Mouse (Mus musculus) liver, embryonic 13.5 days (tissue): Measurements from ENCODE around the gene Foxq1. TPM values are rescaled to one million over a fixed set of nuclear protein-coding genes. Genes with fewer than 3 reads are reported as not detected.

ENCODE experiments used
- ATAC-seq: fragments of 200-750 bp; cut with Nextera tagmentation; 2 replicates; pipeline ENCODE4 v1.8.0; 2017; ENCODE audit warnings: low read depth, mild to moderate bottlenecking, moderate number of reproducible peaks, moderate library complexity
- DNase-seq: peaks from one replicate; pipeline ENCODE4 v3.0.0; 2022
- H3K27ac ChIP-seq: fragments of 300-500 bp; sonication (generic); 2 replicates; pipeline ENCODE4 v1.5.1; 2015; ENCODE audit warnings: moderate library complexity, mild to moderate bottlenecking, inconsistent platforms
- H3K27me3 ChIP-seq: fragments of 300-500 bp; sonication (generic); 2 replicates; pipeline ENCODE4 v1.6.1; 2015; ENCODE audit warnings: mild to moderate bottlenecking, inconsistent platforms
- H3K36me3 ChIP-seq: fragments of 300-500 bp; sonication (generic); 2 replicates; pipeline ENCODE4 v1.6.1; 2015; ENCODE audit warnings: mild to moderate bottlenecking, inconsistent platforms
- H3K4me1 ChIP-seq: fragments of 300-500 bp; sonication (generic); replicated peaks from 2 replicates; pipeline ENCODE4 v1.6.1; 2015; ENCODE audit warnings: inconsistent platforms
- H3K4me2 ChIP-seq: fragments of 300-500 bp; sonication (generic); 2 replicates; pipeline ENCODE4 v1.6.1; 2015; ENCODE audit warnings: inconsistent platforms, mild to moderate bottlenecking, moderate library complexity
- H3K4me3 ChIP-seq: fragments of 300-500 bp; sonication (generic); replicated peaks from 2 replicates; pipeline ENCODE4 v1.5.1; 2015; ENCODE audit warnings: mild to moderate bottlenecking, inconsistent platforms
- H3K9ac ChIP-seq: fragments of 300-500 bp; sonication (generic); 2 replicates; pipeline ENCODE4 v1.6.1; 2015; ENCODE audit warnings: mild to moderate bottlenecking, inconsistent platforms
- H3K9me3 ChIP-seq: fragments of 300-500 bp; sonication (generic); replicated peaks from 2 replicates; pipeline ENCODE4 v1.6.1; 2016; ENCODE audit warnings: inconsistent platforms
- WGBS: fragments of 180-500 bp; shearing (Covaris S2); methylation state at CpG from one replicate; pipeline ENCODE4 v1.1.7; 2015; ENCODE audit not compliant: insufficient replicate concordance; 5-methylcytosine and 5-hydroxymethylcytosine counted together
- polyA plus RNA-seq: library from polyadenylated mRNA; unstranded; fragments of >200 nt; fragmentation: Nextera tagmentation; extraction: Ambion mirVana; gene quantifications from 2 replicates; pipeline ENCODE4 v1.2.1, GENCODE M21; 2015

Gene Foxq1
- polyA plus RNA-seq, 1 experiment from 2014 or later = 0.14 TPM

- 67% methylated on average over 9 of the region's 9 CpGs for WGBS
- no peaks in the 10 kb centered on the region for H3K36me3 ChIP-seq
- H3K9ac ChIP-seq = no peak overlapping the region
- no peak overlapping the region for H3K4me3 ChIP-seq
- DNase-seq (no peak), ATAC-seq (peak; percentile 58)
- H3K27me3 ChIP-seq = no peaks in the 10 kb centered on the region
- H3K27ac ChIP-seq = no peak overlapping the region
- no peaks in the 10 kb centered on the region; the same call in 1 of the 2 replicates for H3K4me1 ChIP-seq
- no peaks in the 10 kb centered on the region for H3K9me3 ChIP-seq
- H3K4me2 ChIP-seq = no peak overlapping the region
These were observed 8.3 kb upstream of the Foxq1 start for GRCm38 (mm10) chr13:31547610-31548009.

GRCm38 (mm10) chr13:31556964-31557767 lies 1.2 kb downstream of the Foxq1 start:
- Histone ChIP-seq H3K9me3 (no peaks in the 10 kb centered on the region), H3K27ac (no peak overlapping the region), H3K36me3 (no peaks in the 10 kb centered on the region), H3K4me1 (peaks cover 23% of the 10 kb centered on the region), H3K9ac (no peak overlapping the region), H3K27me3 (peaks cover 84% of the 10 kb centered on the region), H3K4me2 (peak overlapping the region; percentile 73), H3K4me3 (peak overlapping the region; percentile 56)
- WGBS = 4% methylated on average over 24 of the region's 24 CpGs
- no peak for DNase-seq
- ATAC-seq = no peak

DNA sequence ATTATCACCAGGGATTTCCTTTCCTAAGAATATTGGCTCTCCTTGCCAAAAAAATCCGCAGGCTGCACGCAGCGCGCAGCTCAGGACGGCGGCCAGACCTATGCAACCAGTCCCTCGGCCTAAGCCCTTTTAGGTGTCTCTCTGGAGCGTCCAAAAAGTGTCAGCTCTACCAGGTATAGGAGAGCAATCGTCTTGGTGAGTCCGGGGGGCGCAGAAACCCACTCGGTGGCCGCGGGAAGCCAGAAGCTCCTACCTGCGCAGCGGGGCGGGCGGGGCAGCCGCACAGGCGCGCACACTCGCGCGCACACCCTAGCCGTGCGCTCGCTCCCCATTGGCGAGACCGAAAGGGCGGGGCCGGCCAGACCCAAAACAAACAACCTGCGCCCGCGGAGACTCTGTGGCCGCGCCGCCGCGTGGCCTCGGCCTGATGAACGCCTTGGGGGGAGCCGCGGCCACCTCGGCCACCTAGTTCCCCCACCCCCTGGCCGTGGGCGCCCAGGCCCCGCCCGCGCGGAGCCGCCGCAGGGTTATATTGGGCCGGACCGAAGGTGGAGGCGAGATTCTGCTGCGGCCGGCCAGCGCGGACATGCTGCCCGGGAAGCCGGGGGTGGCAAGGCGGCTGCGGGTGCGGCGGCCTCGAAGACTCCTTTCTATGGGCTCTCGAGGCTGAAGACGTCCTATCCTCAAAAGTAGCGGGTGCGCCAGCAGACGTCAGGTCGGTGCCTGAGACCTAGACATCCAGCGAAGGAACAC lies 2.0 kb downstream of the Foxq1 start:
- under 1% methylated on average over 73 of the region's 73 CpGs for WGBS
- Histone ChIP-seq H3K36me3 (no peaks in the 10 kb centered on the region), H3K4me1 (peaks cover 23% of the 10 kb centered on the region), H3K27ac (no peak overlapping the region), H3K9ac (no peak overlapping the region), H3K27me3 (peaks cover 92% of the 10 kb centered on the region), H3K9me3 (no peaks in the 10 kb centered on the region), H3K4me3 (peak overlapping the region; percentile 56), H3K4me2 (peak overlapping the region; percentile 73)
- no peak for DNase-seq
- ATAC-seq = peak; percentile 65

- H3K4me2 ChIP-seq = peak within 1 kb of the TSS; percentile 73
- peak within 1 kb of the TSS; percentile 26 for H3K9ac ChIP-seq
- peaks cover 94% of the 10 kb centered on the region for H3K27me3 ChIP-seq
- H3K4me3 ChIP-seq = peak within 1 kb of the TSS; percentile 56
- 1% methylated on average over 75 of the region's 88 CpGs for WGBS
- no peaks in the 10 kb centered on the region for H3K9me3 ChIP-seq
- DNase-seq (no peak), ATAC-seq (peak; percentile 31; the same call in 1 of the 2 replicates)
- H3K27ac ChIP-seq = no peak within 1 kb of the TSS
- H3K36me3 ChIP-seq = no peaks in the 10 kb centered on the region
- H3K4me1 ChIP-seq = peaks cover 23% of the 10 kb centered on the region
These were observed 2.8 kb downstream of the Foxq1 start, which contains the start of gene A530084C06Rik for GRCm38 (mm10) chr13:31558521-31559418. Gene A530084C06Rik, minus strand, starts transcription at chr13:31559333.

DNA sequence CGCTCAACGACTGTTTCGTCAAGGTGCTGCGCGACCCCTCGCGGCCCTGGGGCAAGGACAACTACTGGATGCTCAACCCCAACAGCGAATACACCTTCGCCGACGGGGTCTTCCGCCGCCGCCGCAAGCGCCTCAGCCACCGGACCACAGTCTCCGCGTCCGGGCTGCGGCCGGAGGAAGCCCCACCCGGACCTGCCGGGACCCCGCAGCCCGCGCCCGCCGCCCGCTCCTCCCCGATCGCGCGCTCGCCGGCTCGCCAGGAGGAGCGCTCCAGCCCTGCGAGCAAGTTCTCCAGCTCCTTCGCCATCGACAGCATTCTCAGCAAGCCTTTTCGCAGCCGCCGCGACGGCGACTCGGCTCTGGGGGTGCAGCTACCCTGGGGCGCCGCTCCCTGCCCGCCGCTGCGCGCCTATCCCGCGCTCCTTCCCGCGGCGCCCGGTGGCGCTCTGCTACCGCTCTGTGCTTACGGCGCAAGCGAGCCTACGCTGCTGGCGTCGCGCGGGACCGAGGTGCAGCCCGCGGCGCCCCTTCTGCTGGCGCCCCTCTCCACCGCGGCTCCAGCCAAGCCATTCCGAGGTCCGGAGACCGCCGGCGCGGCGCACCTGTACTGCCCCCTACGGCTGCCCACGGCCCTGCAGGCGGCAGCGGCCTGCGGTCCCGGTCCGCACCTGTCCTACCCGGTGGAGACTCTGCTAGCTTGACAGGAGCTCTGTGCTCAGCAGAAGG lies 3.6 kb downstream of the Foxq1 start:
- Histone ChIP-seq H3K9ac (peak overlapping the region; percentile 17; the same call in 1 of the 2 replicates), H3K27me3 (peaks cover 91% of the 10 kb centered on the region), H3K4me2 (peak overlapping the region; percentile 73), H3K4me3 (peak overlapping the region; percentile 56), H3K36me3 (no peaks in the 10 kb centered on the region), H3K9me3 (no peaks in the 10 kb centered on the region), H3K27ac (no peak overlapping the region), H3K4me1 (peaks cover 23% of the 10 kb centered on the region)
- WGBS = 2% methylated on average over 81 of the region's 92 CpGs
- DNase-seq (no peak), ATAC-seq (peak; percentile 39; the same call in 1 of the 2 replicates)

DNA sequence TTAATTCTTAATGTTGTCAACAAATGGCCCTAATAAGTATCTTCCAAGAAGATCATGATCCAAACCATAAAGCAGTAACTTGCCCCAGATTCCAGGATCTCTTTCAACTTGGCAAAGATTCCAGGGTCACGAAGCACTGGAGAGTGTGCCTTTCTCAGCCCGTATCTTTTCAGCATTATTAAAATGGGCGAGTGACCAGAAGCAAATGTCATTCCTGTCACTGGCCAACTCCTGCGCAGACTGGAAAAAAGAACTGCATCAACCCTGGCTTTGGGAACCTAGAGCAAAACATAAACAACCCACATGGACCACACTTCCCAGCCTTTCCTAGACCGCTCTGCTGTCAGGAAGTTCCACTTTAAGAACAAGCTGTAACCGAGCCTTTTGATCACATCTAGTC lies 8.5 kb downstream of the Foxq1 start:
- Histone ChIP-seq H3K9ac (no peak overlapping the region), H3K4me1 (peaks cover 6% of the 10 kb centered on the region; the same call in 1 of the 2 replicates), H3K4me3 (no peak overlapping the region), H3K4me2 (no peak overlapping the region), H3K27me3 (peaks cover 49% of the 10 kb centered on the region), H3K9me3 (no peaks in the 10 kb centered on the region), H3K36me3 (no peaks in the 10 kb centered on the region), H3K27ac (no peak overlapping the region)
- ATAC-seq = no peak
- DNase-seq = no peak
- 37% methylated on average over 6 of the region's 6 CpGs for WGBS

DNA sequence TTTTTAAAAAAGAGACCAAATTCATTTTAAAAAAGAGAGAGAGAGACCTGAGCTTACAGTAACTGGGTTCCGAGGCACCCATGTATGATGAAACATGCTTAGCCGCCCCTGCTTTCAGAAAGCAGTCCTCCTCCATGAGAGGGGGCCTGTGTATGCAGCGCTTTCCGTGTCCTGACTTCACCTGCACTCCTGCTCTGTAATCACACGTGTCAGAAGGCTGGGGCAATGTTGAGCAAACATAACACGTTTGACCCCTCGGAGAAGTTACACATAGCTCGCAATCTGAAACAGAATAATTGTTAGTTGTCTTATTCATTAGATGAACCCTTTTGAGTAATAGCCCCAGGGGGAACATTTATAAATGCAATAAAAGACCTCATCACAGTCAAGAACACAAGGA lies 11.2 kb downstream of the Foxq1 start:
- no peak for DNase-seq
- no peak overlapping the region for H3K4me2 ChIP-seq

GRCm38 (mm10) chr13:31567617-31568294 lies 11.8 kb downstream of the Foxq1 start:
- Histone ChIP-seq H3K27me3 (peaks cover 16% of the 10 kb centered on the region), H3K9ac (no peak overlapping the region), H3K4me3 (no peak overlapping the region), H3K27ac (no peak overlapping the region), H3K9me3 (no peaks in the 10 kb centered on the region), H3K4me1 (no peaks in the 10 kb centered on the region), H3K36me3 (no peaks in the 10 kb centered on the region), H3K4me2 (no peak overlapping the region)
- 51% methylated on average over 6 of the region's 6 CpGs for WGBS
- ATAC-seq (no peak), DNase-seq (no peak)

More for the DNA sequence above, 11.2 kb downstream of the Foxq1 start:
- no peak overlapping the region for H3K27ac ChIP-seq
- no peak overlapping the region for H3K4me3 ChIP-seq
- peaks cover 22% of the 10 kb centered on the region for H3K27me3 ChIP-seq
- no peak for ATAC-seq
- WGBS = 61% methylated on average over 8 of the region's 8 CpGs
- H3K9me3 ChIP-seq = no peaks in the 10 kb centered on the region
- no peak overlapping the region for H3K9ac ChIP-seq
- no peaks in the 10 kb centered on the region for H3K4me1 ChIP-seq
- H3K36me3 ChIP-seq = no peaks in the 10 kb centered on the region

DNA sequence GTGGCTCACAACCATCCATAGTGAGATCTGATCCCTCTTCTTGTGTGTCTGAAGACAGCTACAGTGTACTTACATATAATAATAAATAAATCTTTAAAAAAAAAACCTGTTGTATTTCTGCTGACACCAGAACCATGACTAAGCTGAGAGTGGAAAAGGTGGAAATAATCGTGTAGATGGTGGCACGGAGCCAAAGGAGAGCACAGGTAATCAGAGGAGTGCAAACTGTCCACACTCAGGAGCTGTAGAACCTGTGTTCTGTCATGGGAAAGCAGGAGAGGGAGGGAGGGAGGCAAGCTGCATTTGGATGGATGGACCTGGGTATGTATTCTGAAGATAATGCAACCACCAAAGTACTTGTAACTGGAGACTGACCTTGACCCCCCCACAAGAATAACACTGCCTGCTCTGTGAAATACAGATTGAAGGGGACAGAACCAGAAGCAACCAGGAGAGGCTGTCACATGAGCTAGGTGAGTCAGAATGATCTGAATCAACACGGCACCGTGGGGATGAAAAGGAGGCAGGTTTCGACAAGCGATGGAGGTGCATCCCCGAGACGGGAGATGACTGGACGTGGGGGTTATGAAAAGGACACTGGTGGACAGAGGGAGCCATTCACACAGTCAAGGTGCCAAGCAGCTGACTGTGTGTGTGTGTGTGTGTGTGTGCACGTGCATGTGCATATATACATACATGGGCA lies 17.0 kb downstream of the Foxq1 start:
- H3K27ac ChIP-seq = no peak overlapping the region
- 0 out of 2 replicates have a peak, but pooled peaks cover 3% of the 10 kb centered on the region for H3K4me1 ChIP-seq
- no peaks in the 10 kb centered on the region for H3K27me3 ChIP-seq
- ATAC-seq (no peak), DNase-seq (no peak)
- H3K9ac ChIP-seq = no peak overlapping the region
- H3K4me3 ChIP-seq = no peak overlapping the region
- H3K4me2 ChIP-seq = no peak overlapping the region
- no peaks in the 10 kb centered on the region for H3K9me3 ChIP-seq
- no peaks in the 10 kb centered on the region for H3K36me3 ChIP-seq
- 70% methylated on average over 10 of the region's 10 CpGs for WGBS
